Comparison of ENCODE assay signal across 15 mouse cellular contexts in genomic region chr17:88443186-88443585, GRCm38 (mm10). TPM values are rescaled to one million over a fixed set of nuclear protein-coding genes. Genes with fewer than 3 reads are reported as not detected.
DNase-seq lines count a peak whose midpoint lies in the region; ATAC-seq and TF ChIP-seq lines count a peak whose summit lies in the region.
"Had no signal": no experiment of that assay in that cellular context is flagged by ENCODE, and none has a peak within 500 bp of the region (broad histone marks: within the 10 kb centered on the region; RNA-seq: fewer than 3 reads in every experiment).

No protein-coding gene starts in this region.

- H3K79me2 ChIP-seq in C2C12 (ENCODE audit: control insufficient read depth, insufficient read depth) (peaks cover 75% of the 10 kb centered on the region), MEL (ENCODE audit: control insufficient read depth, insufficient read depth, low read length, poor library complexity) (peaks cover 63% of the 10 kb centered on the region)

- H3K4me3 ChIP-seq in liver, embryonic 11.5 days (ENCODE audit: low read depth, low read length) = peak overlapping the region; percentile 34
- H3K4me3 ChIP-seq in C2C12 (ENCODE audit: insufficient read depth, poor library complexity, severe bottlenecking) (peak overlapping the region; percentile 59), MEL (ENCODE audit: control insufficient read depth in 1 of 2, insufficient read depth in 1 of 2, low read depth in 2 of 2, low read length in 2 of 2) (peak overlapping the region; percentile 49 to 73)
- peak overlapping the region; percentile 45 for H3K4me3 ChIP-seq in liver, embryonic 12.5 days
- no peak overlapping the region for H3K4me3 ChIP-seq in kidney, embryonic 16.5 days (ENCODE audit: low read length)
- H3K4me3 ChIP-seq: limb, embryonic 15.5 days had no signal

- no peaks in the 10 kb centered on the region for H3K27me3 ChIP-seq in liver, embryonic 11.5 days (replicated peaks; ENCODE audit: control insufficient read depth, insufficient read depth, low read length)
- H3K27me3 ChIP-seq in C2C12 (ENCODE audit: control insufficient read depth, insufficient read depth, insufficient read length) (no peaks in the 10 kb centered on the region), MEL (ENCODE audit: control insufficient read depth in 1 of 2, insufficient read depth in 2 of 2, low read length in 2 of 2) (no peaks in the 10 kb centered on the region)
- H3K27me3 ChIP-seq in liver, embryonic 12.5 days (replicated peaks) = no peaks in the 10 kb centered on the region
- H3K27me3 ChIP-seq in kidney, embryonic 16.5 days (ENCODE audit: insufficient read depth, low read length) = no peaks in the 10 kb centered on the region
- H3K27me3 ChIP-seq: limb, embryonic 15.5 days; Patski had no signal

- peaks cover 66% of the 10 kb centered on the region for H3K79me3 ChIP-seq in C2C12 (ENCODE audit: low read depth)

- TF ChIP-seq RAD21 in MEL (IDR thresholded peaks at IDR 0.05; ENCODE audit: low read depth, low read length) = no peak

- ATAC-seq in liver, embryonic 11.5 days (replicated peaks; ENCODE audit: low FRiP score) = no peak
- no peak for ATAC-seq in liver, embryonic 12.5 days
- ATAC-seq in kidney, embryonic 16.5 days (ENCODE audit: low FRiP score, low TSS enrichment) = no peak
- ATAC-seq: Patski had no signal

- TF ChIP-seq CTCF in C2C12 (IDR thresholded peaks at IDR 0.05; ENCODE audit: control insufficient read depth, insufficient read depth, insufficient read length) = no peak
- TF ChIP-seq CTCF in MEL (IDR thresholded peaks at IDR 0.05 in 2 of 3, conservative IDR thresholded peaks at IDR 0.05 in 1 of 3; ENCODE audit: control insufficient read depth in 1 of 3, insufficient read depth in 1 of 3, low read depth in 2 of 3, low read length in 3 of 3, poor library complexity in 1 of 3, severe bottlenecking in 1 of 3) = no peak

- intact Hi-C loops in gastrocnemius, postnatal 14 days (cut with DNase I; ENCODE audit: low total_unique reads) = no loop called here

- no peak overlapping the region for H3K27ac ChIP-seq in liver, embryonic 11.5 days (ENCODE audit: low read depth, low read length)
- no peak overlapping the region for H3K27ac ChIP-seq in MEL (ENCODE audit: control insufficient read depth, low read depth, low read length)
- peak overlapping the region; percentile 65 for H3K27ac ChIP-seq in liver, embryonic 12.5 days
- H3K27ac ChIP-seq in kidney, embryonic 16.5 days (ENCODE audit: low read length) = no peak overlapping the region
- H3K27ac ChIP-seq: limb, embryonic 15.5 days had no signal

- H3ac ChIP-seq in C2C12 (ENCODE audit: control insufficient read depth, insufficient read length, low read depth) = no peak overlapping the region

- H3K36me3 ChIP-seq in liver, embryonic 11.5 days (ENCODE audit: control insufficient read depth, insufficient read depth, low read length) = no peaks in the 10 kb centered on the region
- no peaks in the 10 kb centered on the region for H3K36me3 ChIP-seq in C2C12 (ENCODE audit: control insufficient read depth, insufficient read depth)
- peaks cover 2 to 34% of the 10 kb centered on the region in 2 experiments for H3K36me3 ChIP-seq in MEL (ENCODE audit: control insufficient read depth in 1 of 2, insufficient read depth in 2 of 2, low read length in 2 of 2)
- no peaks in the 10 kb centered on the region for H3K36me3 ChIP-seq in liver, embryonic 12.5 days
- H3K36me3 ChIP-seq in kidney, embryonic 16.5 days (ENCODE audit: insufficient read depth, low read length) = no peaks in the 10 kb centered on the region
- H3K36me3 ChIP-seq: limb, embryonic 15.5 days had no signal

- no peak for TF ChIP-seq EP300 in MEL (IDR thresholded peaks at IDR 0.05; ENCODE audit: low read depth in 1 of 2, low read length in 2 of 2)

- TF ChIP-seq POLR2A in MEL (IDR thresholded peaks at IDR 0.05; ENCODE audit: control insufficient read depth in 1 of 2, insufficient read depth in 1 of 2, low read depth in 1 of 2, low read length in 2 of 2, poor library complexity in 1 of 2) = no peak

- H3K4me2 ChIP-seq in liver, embryonic 11.5 days = peak overlapping the region; percentile 66
- peak overlapping the region; percentile 70 for H3K4me2 ChIP-seq in liver, embryonic 12.5 days
- no peak overlapping the region for H3K4me2 ChIP-seq in kidney, embryonic 16.5 days (replicated peaks; ENCODE audit: low read depth, low read length)
- H3K4me2 ChIP-seq: limb, embryonic 15.5 days had no signal

- peaks cover 29% of the 10 kb centered on the region for H3K4me1 ChIP-seq in liver, embryonic 11.5 days (replicated peaks; ENCODE audit: control insufficient read depth, insufficient read depth, low read length)
- peaks cover 15 to 16% of the 10 kb centered on the region in 2 experiments for H3K4me1 ChIP-seq in MEL (ENCODE audit: control insufficient read depth in 1 of 2, insufficient read depth in 2 of 2, low read length in 2 of 2)
- H3K4me1 ChIP-seq in liver, embryonic 12.5 days = peaks cover 62% of the 10 kb centered on the region
- H3K4me1 ChIP-seq in kidney, embryonic 16.5 days (ENCODE audit: insufficient read depth, low read length) = peaks cover 7% of the 10 kb centered on the region

- DNase-seq in liver, embryonic 11.5 days (ENCODE audit: low spot score) = no peak
- no peak for DNase-seq in liver
- DNase-seq in MEL (ENCODE audit: low read depth, low spot score) = no peak
- DNase-seq in gastrocnemius, postnatal 14 days = no peak
- no peak for DNase-seq in right cerebral cortex, adult 18-20 months
- DNase-seq: cerebellum, postnatal 14 days; gastrocnemius, postnatal 10 days; heart, postnatal 10 days; layer of hippocampus, postnatal 36 days; thymus, postnatal 14 days had no signal

- peak overlapping the region; percentile 38; the same call in 1 of the 2 replicates for H3K9ac ChIP-seq in liver, embryonic 11.5 days (ENCODE audit: low read depth, low read length)
- H3K9ac ChIP-seq in MEL (ENCODE audit: control insufficient read depth, low read depth, low read length, poor library complexity, severe bottlenecking) = peak overlapping the region; percentile 88
- H3K9ac ChIP-seq in liver, embryonic 12.5 days = peak overlapping the region; percentile 70
- H3K9ac ChIP-seq in kidney, embryonic 16.5 days (replicated peaks; ENCODE audit: low read length) = no peak overlapping the region
- H3K9ac ChIP-seq: limb, embryonic 15.5 days had no signal

- H3K9me3 ChIP-seq in liver, embryonic 11.5 days (ENCODE audit: control insufficient read depth, low read length) = no peaks in the 10 kb centered on the region
- H3K9me3 ChIP-seq in MEL (replicated peaks; ENCODE audit: insufficient read depth, low read length) = no peaks in the 10 kb centered on the region
- H3K9me3 ChIP-seq in liver, embryonic 12.5 days (replicated peaks) = no peaks in the 10 kb centered on the region
- H3K9me3 ChIP-seq in kidney, embryonic 16.5 days (ENCODE audit: low read length) = no peaks in the 10 kb centered on the region
- H3K9me3 ChIP-seq: limb, embryonic 15.5 days had no signal

- WGBS in liver, embryonic 11.5 days = 83% methylated on average over 6 of the region's 6 CpGs
- WGBS in liver, embryonic 12.5 days (ENCODE audit: insufficient replicate concordance) = 76% methylated on average over 6 of the region's 6 CpGs
- WGBS in kidney, embryonic 16.5 days = 85% methylated on average over 6 of the region's 6 CpGs

TF ChIP-seq in C2C12, 6 proteins besides CTCF, POLR2A, EP300 and RAD21:
- no peak for TF ChIP-seq CEBPB (IDR thresholded peaks at IDR 0.05; ENCODE audit: low read depth)
- no peak for TF ChIP-seq MAX (IDR thresholded peaks at IDR 0.05)

TF ChIP-seq in MEL, 35 proteins besides CTCF, POLR2A, EP300 and RAD21:
- no peak for TF ChIP-seq SMC3 (IDR thresholded peaks at IDR 0.05; ENCODE audit: low read depth, low read length)
- TF ChIP-seq E2F4 (IDR thresholded peaks at IDR 0.05; ENCODE audit: borderline replicate concordance, low read depth, low read length) = no peak
- TF ChIP-seq MXI1 (IDR thresholded peaks at IDR 0.05; ENCODE audit: low read depth, low read length) = no peak
- TF ChIP-seq POLR2AphosphoS2 (IDR thresholded peaks at IDR 0.05; ENCODE audit: low read length) = no peak
- TF ChIP-seq GABPA (IDR thresholded peaks at IDR 0.05; ENCODE audit: low read depth, low read length) = no peak
- no peak for TF ChIP-seq MAX (IDR thresholded peaks at IDR 0.05; ENCODE audit: low read length)
- TF ChIP-seq TBP (IDR thresholded peaks at IDR 0.05; ENCODE audit: low read depth, low read length) = 0 out of 2 replicates have a peak, but pooled peaks have one; percentile 30
TF ChIP-seq in MEL: peak in this region for 1.

RNA-seq across cellular contexts. Expression of gene Foxn2, which starts 2.7 kb away (rescaled TPM):
- 15.0 and 15.3 TPM in 2 replicates for polyA plus RNA-seq in liver, embryonic 11.5 days (2014; fragmentation: Nextera tagmentation; extraction: Ambion mirVana)
- polyA plus RNA-seq in C2C12 (2012; fragmentation: generic; extraction: Trizol) (4.9 TPM), MEL (2012; ENCODE audit: insufficient read depth in 1 of 2, insufficient read length in 2 of 2, low read depth in 1 of 2, low replicate concordance in 2 of 2, missing spikeins in 1 of 2) (100 to 1,000 TPM in 1 of 2 experiments, 10 to 100 TPM in 1; 20.0 to 133 TPM)
- 20.9 and 21.7 TPM in 2 replicates for total RNA-seq in MEL (2012; rRNA removed)
- 17.5 and 18.5 TPM in 2 replicates for polyA plus RNA-seq in liver, embryonic 12.5 days (2016; fragmentation: Nextera tagmentation; extraction: Ambion mirVana)
- 10 to 100 TPM; 11.7 to 12.9 TPM for total RNA-seq in gastrocnemius, postnatal 14 days (2021)
- 14.0 and 15.7 TPM in 2 replicates for polyA plus RNA-seq in kidney, embryonic 16.5 days (2015; fragmentation: Nextera tagmentation; extraction: Ambion mirVana)
